Mouse (Mus musculus): ENCODE results near the gene Mcm6.

DNA sequence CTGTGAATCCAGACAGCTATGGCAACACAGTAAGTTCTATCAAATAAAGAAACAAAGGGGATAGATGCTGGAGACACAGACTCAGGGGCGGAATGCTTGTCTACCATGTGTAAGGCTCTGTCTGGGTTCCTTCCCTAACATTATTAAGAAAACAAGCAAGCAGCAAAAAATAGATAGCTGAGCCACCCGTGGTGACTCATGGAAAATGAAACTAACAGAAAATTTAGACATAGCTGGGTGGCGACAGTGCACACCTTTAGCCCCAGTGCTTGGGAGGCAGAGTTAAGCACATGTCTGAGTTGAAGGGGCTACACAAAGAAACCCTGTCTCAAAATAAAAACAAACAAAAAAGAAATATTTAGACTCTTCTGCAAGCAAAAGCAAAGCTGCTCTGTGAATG lies 2.0 kb downstream of the Mcm6 start:
- TF ChIP-seq POLR2A (IDR thresholded peaks at IDR 0.05; ENCODE audit: extremely low read depth, insufficient read depth, low read length) (no peak), CTCF (IDR thresholded peaks at IDR 0.05; ENCODE audit: extremely low read depth, insufficient read depth, low read length) (no peak)

Data from cortical plate, adult 2 months (tissue).